Mouse (Mus musculus): ENCODE results near the gene Chaf1a. TPM values are rescaled to one million over a fixed set of nuclear protein-coding genes. Genes with fewer than 3 reads are reported as not detected.
A peak's percentile ranks its signal among the peaks of the same experiment; 100 is the strongest.
"Not testable (repeated sequence)": the region's sequence is repeated elsewhere in the genome, so short reads cannot be mapped to it uniquely, and the experiment has no call there.

The Chaf1a gene
- total RNA-seq, 4 experiments from 2014 or later, result 3.8 to 6.0 (median 4.3) TPM

GRCm38 (mm10) chr17:56092794-56093193 is 52.6 kb downstream of the Chaf1a start:
- DNase-seq, result no peak

GRCm38 (mm10) chr17:56096883-56097282 is 56.6 kb downstream of the Chaf1a start:
- no peak for DNase-seq

GRCm38 (mm10) chr17:56098180-56098579 is 57.9 kb downstream of the Chaf1a start:
- no peak for DNase-seq

- DNase-seq, result no peak
These were observed 58.7 kb downstream of the Chaf1a start for GRCm38 (mm10) chr17:56098711-56099572.

- no peak for DNase-seq
These were observed 60.6 kb downstream of the Chaf1a start for GRCm38 (mm10) chr17:56100811-56101210.

- DNase-seq, result no peak
These were observed 61.9 kb downstream of the Chaf1a start for GRCm38 (mm10) chr17:56102158-56102557.

- DNase-seq, result no peak
These were observed 62.7 kb downstream of the Chaf1a start for GRCm38 (mm10) chr17:56102927-56103326.

GRCm38 (mm10) chr17:56103465-56104285 is 63.4 kb downstream of the Chaf1a start:
- no peak for DNase-seq

- not testable (repeated sequence) for DNase-seq
These were observed 64.6 kb downstream of the Chaf1a start for GRCm38 (mm10) chr17:56104821-56105220.

GRCm38 (mm10) chr17:56106436-56106835 is 66.2 kb downstream of the Chaf1a start:
- DNase-seq, result not testable (repeated sequence)

- no peak for DNase-seq
These were observed 66.7 kb downstream of the Chaf1a start for GRCm38 (mm10) chr17:56106981-56107380.

- no peak for DNase-seq
These were observed 67.5 kb downstream of the Chaf1a start for GRCm38 (mm10) chr17:56107736-56108135.

GRCm38 (mm10) chr17:56108334-56109044 is 68.2 kb downstream of the Chaf1a start:
- DNase-seq, result peak; percentile 67

- no peak for DNase-seq
These were observed 69.2 kb downstream of the Chaf1a start, which contains the start of gene Plin4 for GRCm38 (mm10) chr17:56109219-56110051. Gene Plin4 (minus strand): TSS chr17:56109803.

- no peak for DNase-seq
These were observed 70.3 kb downstream of the Chaf1a start for GRCm38 (mm10) chr17:56110571-56110970.

- no peak for DNase-seq
These were observed 70.8 kb downstream of the Chaf1a start for GRCm38 (mm10) chr17:56111021-56111420.

- no peak for DNase-seq
These were observed 71.6 kb downstream of the Chaf1a start for GRCm38 (mm10) chr17:56111864-56112263.

- DNase-seq, result no peak
These were observed 72.5 kb downstream of the Chaf1a start for GRCm38 (mm10) chr17:56112743-56113142.

- DNase-seq, result no peak
These were observed 76.0 kb downstream of the Chaf1a start for GRCm38 (mm10) chr17:56116193-56116592.

- peak; percentile 74 for DNase-seq
These were observed 77.0 kb downstream of the Chaf1a start, which contains the start of gene Plin5 for GRCm38 (mm10) chr17:56117251-56117710. Gene Plin5 (minus strand): TSS chr17:56117596.

- no peak for DNase-seq
These were observed 79.2 kb downstream of the Chaf1a start for GRCm38 (mm10) chr17:56119431-56119830.
